Mouse (Mus musculus) stomach, postnatal 0 days (tissue): ENCODE measurements around the gene Mat1a.

ENCODE experiments used
- CTCF ChIP-seq: IDR thresholded peaks from 2 replicates; pipeline ENCODE4 v1.5.1; 2016; ENCODE audit warnings: antibody characterized with exemption, low read depth, mild to moderate bottlenecking, moderate library complexity
- EP300 ChIP-seq: optimal IDR thresholded peaks from 2 replicates; pipeline ENCODE3; 2016; ENCODE audit warnings: antibody characterized with exemption

GRCm38 (mm10) chr14:41151220-41151898 lies 46.5 kb downstream of the Mat1a start, which contains the start of gene Mbl1:
- TF ChIP-seq EP300 (no peak), CTCF (no peak)
